Mouse (Mus musculus): ENCODE data around the gene Asb4.

DNA sequence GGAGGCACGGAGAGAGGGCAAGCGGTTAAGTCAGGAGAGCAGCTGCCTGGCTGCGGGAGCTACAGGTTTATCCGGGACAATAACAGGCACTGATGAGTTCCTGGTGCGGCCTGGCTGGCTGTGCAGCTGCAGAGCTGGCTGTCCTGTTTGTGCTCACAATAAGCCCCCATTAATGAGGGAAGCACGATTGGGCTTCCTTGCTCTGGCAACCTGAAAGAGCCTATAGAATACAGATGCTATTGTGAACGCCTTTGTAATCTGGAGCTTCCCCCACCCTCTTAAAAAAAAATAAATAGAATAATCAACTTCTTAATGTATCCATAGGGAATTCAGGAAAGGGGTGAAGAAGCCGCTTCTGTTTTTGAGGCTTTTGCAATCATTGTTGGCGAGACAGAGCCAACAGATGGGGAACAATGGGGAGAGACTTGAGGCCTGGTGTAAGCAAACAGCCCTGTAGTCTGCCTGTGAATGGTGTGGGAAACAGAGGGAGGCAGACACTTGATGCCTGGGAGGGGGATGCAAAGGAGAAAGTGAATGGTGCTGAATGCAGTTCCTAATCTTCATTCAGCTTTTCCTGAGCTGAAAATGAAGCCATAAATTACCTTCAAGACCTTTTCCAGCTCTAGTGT, 2.4 kb upstream of the Asb4 start:
- TF ChIP-seq TCF12 (IDR thresholded peaks at IDR 0.05; ENCODE audit: insufficient read depth, poor library complexity, severe bottlenecking) (no peak), E2F4 (IDR thresholded peaks at IDR 0.05; ENCODE audit: insufficient read depth) (no peak), POLR2AphosphoS2 (IDR thresholded peaks at IDR 0.05; ENCODE audit: insufficient read length, low read depth) (no peak), MAX (IDR thresholded peaks at IDR 0.05; ENCODE audit: low read depth) (no peak), MYOD1 (IDR thresholded peaks at IDR 0.05; ENCODE audit: control insufficient read depth in 1 of 3, insufficient read length in 2 of 3, low read depth in 2 of 3) (no peak)

Measured in myocyte (in vitro differentiated cells).